Mouse (Mus musculus): ENCODE measurements around the gene Me3.
A peak's percentile ranks its signal among the peaks of the same experiment; 100 is the strongest.

The Me3 gene

GRCm38 (mm10) chr7:89829201-89829600 is 197.0 kb downstream of the Me3 start:
- DNase-seq (ENCODE audit: low spot score in 2 of 2) = no peak

GRCm38 (mm10) chr7:89833521-89833920 is 201.3 kb downstream of the Me3 start:
- DNase-seq (ENCODE audit: low spot score in 2 of 2) = no peak

GRCm38 (mm10) chr7:89835566-89835965 is 203.4 kb downstream of the Me3 start:
- DNase-seq (ENCODE audit: low spot score in 2 of 2) = peak in 1 of 2 experiments; percentile 12

GRCm38 (mm10) chr7:89836676-89837075 is 204.5 kb downstream of the Me3 start:
- no peak for DNase-seq (ENCODE audit: low spot score in 2 of 2)

GRCm38 (mm10) chr7:89837841-89838240 is 205.6 kb downstream of the Me3 start:
- DNase-seq (ENCODE audit: low spot score in 2 of 2) = no peak

- DNase-seq (ENCODE audit: low spot score in 2 of 2) = no peak
These were observed 207.5 kb downstream of the Me3 start for GRCm38 (mm10) chr7:89839721-89840120.

GRCm38 (mm10) chr7:89841670-89842403 is 209.6 kb downstream of the Me3 start:
- peak; percentile 10 to 53 for DNase-seq (ENCODE audit: low spot score in 2 of 2)

GRCm38 (mm10) chr7:89842404-89842715 is 210.2 kb downstream of the Me3 start:
- no peak for DNase-seq (ENCODE audit: low spot score in 2 of 2)

GRCm38 (mm10) chr7:89843121-89843520 is 210.9 kb downstream of the Me3 start:
- no peak for DNase-seq (ENCODE audit: low spot score in 2 of 2)

- peak in 1 of 2 experiments; percentile 10 for DNase-seq (ENCODE audit: low spot score in 2 of 2)
These were observed 211.3 kb downstream of the Me3 start for GRCm38 (mm10) chr7:89843533-89843932.

GRCm38 (mm10) chr7:89845669-89846068 is 213.5 kb downstream of the Me3 start:
- no peak for DNase-seq (ENCODE audit: low spot score in 2 of 2)

GRCm38 (mm10) chr7:89850510-89850909 is 218.3 kb downstream of the Me3 start:
- no peak for DNase-seq (ENCODE audit: low spot score in 2 of 2)

- DNase-seq (ENCODE audit: low spot score in 2 of 2) = no peak
These were observed 220.2 kb downstream of the Me3 start for GRCm38 (mm10) chr7:89852158-89853095.

GRCm38 (mm10) chr7:89853131-89853530 is 220.9 kb downstream of the Me3 start:
- DNase-seq (ENCODE audit: low spot score in 2 of 2) = no peak

GRCm38 (mm10) chr7:89855196-89855595 is 223.0 kb downstream of the Me3 start:
- no peak for DNase-seq (ENCODE audit: low spot score in 2 of 2)

GRCm38 (mm10) chr7:89856440-89857217 is 224.4 kb downstream of the Me3 start:
- no peak for DNase-seq (ENCODE audit: low spot score in 2 of 2)

GRCm38 (mm10) chr7:89864769-89865168 is 232.6 kb downstream of the Me3 start:
- no peak for DNase-seq (ENCODE audit: low spot score in 2 of 2)

GRCm38 (mm10) chr7:89867221-89867620 is 235.0 kb downstream of the Me3 start:
- DNase-seq (ENCODE audit: low spot score in 2 of 2) = no peak

GRCm38 (mm10) chr7:89879686-89880085 is 247.5 kb downstream of the Me3 start:
- no peak for DNase-seq (ENCODE audit: low spot score in 2 of 2)

- no peak for DNase-seq (ENCODE audit: low spot score in 2 of 2)
These were observed 252.4 kb downstream of the Me3 start for GRCm38 (mm10) chr7:89884551-89884950.

- DNase-seq (ENCODE audit: low spot score in 2 of 2) = no peak
These were observed 259.2 kb downstream of the Me3 start for GRCm38 (mm10) chr7:89891412-89891811.

- no peak for DNase-seq (ENCODE audit: low spot score in 2 of 2)
These were observed 259.7 kb downstream of the Me3 start for GRCm38 (mm10) chr7:89891856-89892255.

Data from natural killer cell, adult 2 months (primary cell).